Mouse (Mus musculus): Measurements from ENCODE around the gene Clmp.
A peak's percentile ranks its signal among the peaks of the same experiment; 100 is the strongest.
"Not testable (repeated sequence)": the region's sequence is repeated elsewhere in the genome, so short reads cannot be mapped to it uniquely, and the experiment has no call there.

Clmp gene

GRCm38 (mm10) chr9:40800675-40801612 is 115.2 kb downstream of the Clmp start, which contains the start of gene Hspa8:
TSS of gene Hspa8 (plus strand) at chr9:40800984.
- DNase-seq (ENCODE audit: low read depth, low spot score): peak; percentile 100

GRCm38 (mm10) chr9:40801614-40802532 is 116.1 kb downstream of the Clmp start:
- peak; percentile 74 for DNase-seq (ENCODE audit: low read depth, low spot score)

GRCm38 (mm10) chr9:40802533-40802875 is 116.7 kb downstream of the Clmp start:
- DNase-seq (ENCODE audit: low read depth, low spot score): not testable (repeated sequence)

DNA sequence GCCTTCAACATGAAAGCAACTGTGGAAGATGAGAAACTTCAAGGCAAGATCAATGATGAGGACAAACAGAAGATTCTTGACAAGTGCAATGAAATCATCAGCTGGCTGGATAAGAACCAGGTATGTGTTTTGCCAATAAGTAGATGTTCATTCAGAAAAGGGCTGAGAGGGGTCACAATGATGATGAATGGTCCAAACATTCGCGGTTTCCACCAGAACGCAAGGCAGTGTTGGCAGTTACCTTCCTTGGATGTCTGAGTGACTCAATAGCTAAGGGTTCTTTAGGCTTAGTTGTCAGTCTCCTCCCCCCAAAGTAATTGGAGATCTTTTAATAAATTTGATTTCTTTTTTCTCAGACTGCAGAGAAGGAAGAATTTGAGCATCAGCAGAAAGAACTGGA is 118.8 kb downstream of the Clmp start:
- not testable (repeated sequence) for DNase-seq (ENCODE audit: low read depth, low spot score)

DNA sequence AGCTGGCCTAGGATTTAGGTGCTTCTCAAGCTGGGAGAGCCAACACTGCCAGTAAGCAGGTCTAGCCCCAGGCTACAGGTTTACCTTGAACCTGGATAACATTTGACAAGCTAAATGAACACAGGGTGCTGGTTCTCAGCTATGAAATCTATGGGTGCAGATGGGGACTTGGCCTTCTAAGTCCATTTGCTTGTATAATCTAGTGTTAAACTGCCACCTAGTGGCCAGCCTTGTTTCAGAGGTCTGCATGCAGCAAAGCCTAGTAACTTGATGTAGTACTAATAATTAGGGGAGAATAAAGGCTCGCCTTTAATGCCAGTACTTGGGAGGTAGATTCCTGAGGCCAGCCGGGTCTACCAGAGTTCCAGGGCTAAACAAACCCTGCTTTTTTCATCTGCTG is 119.5 kb downstream of the Clmp start:
- DNase-seq (ENCODE audit: low read depth, low spot score): peak; percentile 88

- DNase-seq (ENCODE audit: low read depth, low spot score): peak; percentile 80
Observed at GRCm38 (mm10) chr9:40806440-40807288, 120.9 kb downstream of the Clmp start.

DNA sequence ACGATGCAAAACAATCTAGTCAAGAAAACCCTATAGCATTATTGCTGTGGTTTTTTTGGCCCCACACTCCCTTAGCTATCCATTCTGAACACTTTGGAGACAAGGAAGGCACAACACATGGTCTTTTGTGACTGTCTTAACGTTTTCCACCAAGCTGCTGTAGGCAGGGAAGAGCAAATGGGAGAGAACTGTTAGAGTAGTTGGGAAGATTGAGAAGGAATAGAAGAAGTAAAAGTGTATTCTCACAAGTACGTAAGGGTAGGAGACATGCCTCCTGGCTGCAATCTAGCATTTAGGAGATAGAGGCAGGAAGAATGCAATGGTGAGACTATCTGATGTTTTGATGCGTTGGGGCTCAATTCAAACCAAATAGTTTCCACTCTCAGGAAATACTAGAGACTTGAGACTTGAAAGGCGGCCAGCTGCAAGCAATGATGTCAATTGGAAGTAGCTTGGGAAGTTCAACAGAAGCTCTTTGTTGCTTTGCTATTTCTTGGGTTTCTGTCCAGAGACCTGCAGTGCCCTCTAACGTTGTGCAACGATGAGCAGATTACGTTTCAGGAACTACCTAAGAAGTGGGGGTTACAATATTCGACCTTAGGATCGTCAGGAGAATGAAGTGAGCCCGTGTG is 121.6 kb downstream of the Clmp start:
- DNase-seq (ENCODE audit: low read depth, low spot score): peak; percentile 76

- peak; percentile 56 for DNase-seq (ENCODE audit: low read depth, low spot score)
Observed at GRCm38 (mm10) chr9:40808061-40808906, 122.5 kb downstream of the Clmp start.

GRCm38 (mm10) chr9:40808907-40809280 is 123.1 kb downstream of the Clmp start:
- no peak for DNase-seq (ENCODE audit: low read depth, low spot score)

GRCm38 (mm10) chr9:40811860-40812259 is 126.1 kb downstream of the Clmp start:
- peak; percentile 90 for DNase-seq (ENCODE audit: low read depth, low spot score)

- no peak for DNase-seq (ENCODE audit: low read depth, low spot score)
Observed at GRCm38 (mm10) chr9:40814060-40814459, 128.3 kb downstream of the Clmp start.

- DNase-seq (ENCODE audit: low read depth, low spot score): no peak
Observed at GRCm38 (mm10) chr9:40817325-40818028, 131.7 kb downstream of the Clmp start.

- DNase-seq (ENCODE audit: low read depth, low spot score): no peak
Observed at GRCm38 (mm10) chr9:40825601-40826000, 139.8 kb downstream of the Clmp start.

DNA sequence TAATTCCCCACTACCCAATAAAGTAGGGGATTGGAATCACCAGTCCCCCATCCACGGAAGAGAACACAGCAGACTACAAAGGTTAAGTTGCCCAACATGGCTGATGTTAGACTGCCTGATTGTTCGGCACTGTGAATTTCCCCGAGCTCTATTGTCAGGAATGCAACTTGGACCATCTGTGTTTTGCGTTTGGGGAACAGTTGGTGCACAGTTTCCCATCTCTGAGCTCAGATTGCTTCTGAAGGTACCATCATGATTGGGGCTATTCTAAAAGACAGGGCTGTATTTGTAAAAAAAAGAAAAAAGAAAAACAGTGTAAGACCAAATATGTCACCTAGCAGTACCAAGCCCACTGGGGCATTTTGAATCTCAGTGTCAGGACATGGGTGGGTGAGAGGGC is 141.6 kb downstream of the Clmp start:
- no peak for DNase-seq (ENCODE audit: low read depth, low spot score)

DNA sequence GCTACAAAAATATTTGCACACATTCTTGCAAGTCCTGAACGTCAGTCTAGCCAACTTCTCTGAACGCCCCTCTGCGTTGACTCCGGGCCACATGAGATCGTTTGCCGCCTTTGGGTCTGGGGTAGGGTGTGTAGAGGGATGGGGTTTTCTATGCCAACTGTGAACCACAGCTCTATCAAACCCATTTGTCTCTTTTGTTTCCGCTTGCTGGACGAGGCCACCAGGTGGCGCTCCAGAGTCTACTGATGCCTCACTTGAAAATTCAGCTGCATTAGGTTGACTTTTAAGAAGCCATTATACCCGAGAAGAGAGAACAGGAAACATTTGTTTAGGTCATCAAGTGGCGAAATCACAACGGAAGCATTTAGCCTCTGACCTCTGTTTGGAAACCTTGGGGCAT is 148.8 kb downstream of the Clmp start:
- peak; percentile 82 for DNase-seq (ENCODE audit: low read depth, low spot score)
